Mouse (Mus musculus) urinary bladder, postnatal 25 days (tissue): ENCODE results near the gene Uqcr11.

Experiments used
- DNase-seq: peaks from one replicate; pipeline ENCODE4 v3.0.0; 2022; ENCODE audit warnings: low spot score

Gene Uqcr11

GRCm38 (mm10) chr10:80406684-80407501, at the start of gene Uqcr11:
Gene Uqcr11, minus strand, starts transcription at chr10:80406830.
- DNase-seq = peak; percentile 88

- no peak for DNase-seq
These were observed 49.1 kb upstream of the Uqcr11 start for GRCm38 (mm10) chr10:80455697-80456096.

GRCm38 (mm10) chr10:80454781-80455180, 48.2 kb upstream of the Uqcr11 start:
- DNase-seq = no peak

GRCm38 (mm10) chr10:80453601-80454000, 47.0 kb upstream of the Uqcr11 start:
- no peak for DNase-seq

- DNase-seq = no peak
These were observed 44.0 kb upstream of the Uqcr11 start for GRCm38 (mm10) chr10:80450599-80450998.

GRCm38 (mm10) chr10:80445898-80446601, 39.4 kb upstream of the Uqcr11 start:
- peak; percentile 75 for DNase-seq

- no peak for DNase-seq
These were observed 38.4 kb upstream of the Uqcr11 start for GRCm38 (mm10) chr10:80445052-80445451.

GRCm38 (mm10) chr10:80444339-80445045, 37.9 kb upstream of the Uqcr11 start:
- DNase-seq = no peak

- no peak for DNase-seq
These were observed 37.1 kb upstream of the Uqcr11 start for GRCm38 (mm10) chr10:80443575-80444278.

- DNase-seq = no peak
These were observed 36.4 kb upstream of the Uqcr11 start for GRCm38 (mm10) chr10:80442989-80443388.

GRCm38 (mm10) chr10:80441598-80441997, 35.0 kb upstream of the Uqcr11 start:
- DNase-seq = no peak

GRCm38 (mm10) chr10:80440031-80440430, 33.4 kb upstream of the Uqcr11 start:
- no peak for DNase-seq

GRCm38 (mm10) chr10:80437973-80438372, 31.3 kb upstream of the Uqcr11 start:
- DNase-seq = peak; percentile 50

GRCm38 (mm10) chr10:80436276-80436675, 29.6 kb upstream of the Uqcr11 start:
- peak; percentile 47 for DNase-seq

- peak; percentile 29 for DNase-seq
These were observed 29.1 kb upstream of the Uqcr11 start for GRCm38 (mm10) chr10:80435764-80436163.

GRCm38 (mm10) chr10:80434823-80435222, 28.2 kb upstream of the Uqcr11 start:
- no peak for DNase-seq

GRCm38 (mm10) chr10:80434233-80434592, 27.6 kb upstream of the Uqcr11 start:
- no peak for DNase-seq

- DNase-seq = peak; percentile 95
These were observed 27.0 kb upstream of the Uqcr11 start, which contains the start of gene Tcf3 for GRCm38 (mm10) chr10:80433513-80434232. Gene Tcf3, minus strand, starts transcription at chr10:80433647.

GRCm38 (mm10) chr10:80432936-80433512, 26.4 kb upstream of the Uqcr11 start:
- peak; percentile 31 for DNase-seq

- no peak for DNase-seq
These were observed 25.8 kb upstream of the Uqcr11 start for GRCm38 (mm10) chr10:80432387-80432785.
